Mouse (Mus musculus): Measurements from ENCODE around the gene Dynll1. TPM values are rescaled to one million over a fixed set of nuclear protein-coding genes. Genes with fewer than 3 reads are reported as not detected.
A peak's percentile ranks its signal among the peaks of the same experiment; 100 is the strongest.

The Dynll1 gene
- polyA plus RNA-seq (2012; rRNA removed), result 63.0 and 152 TPM in 2 replicates
- polyA plus RNA-seq (2014; fragmentation: Nextera tagmentation; extraction: Ambion mirVana), result 636 and 642 TPM in 2 replicates

- H3K27me3 ChIP-seq (ENCODE audit: control insufficient read depth, insufficient read depth, low read length), result no peaks in the 10 kb centered on the region
- DNase-seq (ENCODE audit: low read depth in 3 of 3, low spot score in 3 of 3) (peak; percentile 97 to 98 (median 98)), ATAC-seq (ENCODE audit: insufficient read depth) (peak; percentile 95)
- TF ChIP-seq EP300 (IDR thresholded peaks at IDR 0.05; ENCODE audit: low read depth) (peak; percentile 69), CTCF (IDR thresholded peaks at IDR 0.05; ENCODE audit: low read depth) (peak; percentile 20; the same call in 1 of the 2 replicates)
- peaks cover 31% of the 10 kb centered on the region for H3K36me3 ChIP-seq (replicated peaks; ENCODE audit: control insufficient read depth, insufficient read depth, low read depth)
- H3K4me1 ChIP-seq (replicated peaks; ENCODE audit: control insufficient read depth in 2 of 2, insufficient read depth in 2 of 2, low read length in 1 of 2), result peaks cover 24 to 38% of the 10 kb centered on the region in 2 experiments
- H3K4me2 ChIP-seq (ENCODE audit: low read depth), result peak within 1 kb of the TSS; percentile 95
- H3K4me3 ChIP-seq (ENCODE audit: insufficient read depth in 1 of 2, low read depth in 2 of 2, low read length in 2 of 2), result peak within 1 kb of the TSS; percentile 86 to 94
- peak within 1 kb of the TSS; percentile 89 for H3K9ac ChIP-seq (replicated peaks)
- H3K27ac ChIP-seq, result peak within 1 kb of the TSS; percentile 74
- no peaks in the 10 kb centered on the region for H3K9me3 ChIP-seq (ENCODE audit: control insufficient read depth, low read length)
- WGBS (ENCODE audit: insufficient replicate concordance), result under 1% methylated on average over 66 of the region's 66 CpGs
These were observed at the start of gene Dynll1 for GRCm38 (mm10) chr5:115300792-115301614. Gene Dynll1, minus strand, starts transcription at chr5:115300999.

DNA sequence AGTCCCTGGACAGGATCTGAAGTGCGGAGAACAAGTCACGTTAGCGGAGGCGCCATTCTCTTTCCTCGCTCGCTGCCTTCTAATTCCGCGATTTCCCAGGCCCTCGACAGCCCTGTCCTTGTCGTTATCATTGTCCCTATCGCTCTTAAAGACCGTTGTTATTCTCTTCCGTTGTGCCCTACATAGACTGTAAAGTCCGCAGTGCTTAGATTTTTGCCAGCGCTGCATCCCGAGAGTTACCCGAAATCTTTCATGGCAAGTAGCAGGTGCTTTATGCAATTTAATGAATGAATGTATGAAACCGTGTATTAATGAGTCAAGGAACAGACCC lies 48.4 kb upstream of the Dynll1 start:
- H3K36me3 ChIP-seq (replicated peaks; ENCODE audit: control insufficient read depth, insufficient read depth, low read depth), result peaks cover 23% of the 10 kb centered on the region
- peak overlapping the region; percentile 80 for H3K9ac ChIP-seq (replicated peaks)
- H3K4me3 ChIP-seq (ENCODE audit: insufficient read depth in 1 of 2, low read depth in 2 of 2, low read length in 2 of 2), result peak overlapping the region; percentile 82 to 94
- H3K4me1 ChIP-seq (replicated peaks; ENCODE audit: control insufficient read depth in 2 of 2, insufficient read depth in 2 of 2, low read length in 1 of 2), result peaks cover 5 to 11% of the 10 kb centered on the region in 2 experiments
- ATAC-seq (ENCODE audit: insufficient read depth), result peak; percentile 59
- no peaks in the 10 kb centered on the region for H3K9me3 ChIP-seq (ENCODE audit: control insufficient read depth, low read length)
- peak overlapping the region; percentile 41 for H3K27ac ChIP-seq
- H3K4me2 ChIP-seq (ENCODE audit: low read depth), result peak overlapping the region; percentile 86
- WGBS (ENCODE audit: insufficient replicate concordance), result under 1% methylated on average over 18 of the region's 18 CpGs
- no peak for DNase-seq (ENCODE audit: low read depth in 3 of 3, low spot score in 3 of 3)
- no peaks in the 10 kb centered on the region for H3K27me3 ChIP-seq (ENCODE audit: control insufficient read depth, insufficient read depth, low read length)
- no peak for TF ChIP-seq CTCF (IDR thresholded peaks at IDR 0.05; ENCODE audit: low read depth)
- no peak for TF ChIP-seq EP300 (IDR thresholded peaks at IDR 0.05; ENCODE audit: low read depth)

- peaks cover 5 to 11% of the 10 kb centered on the region in 2 experiments for H3K4me1 ChIP-seq (replicated peaks; ENCODE audit: control insufficient read depth in 2 of 2, insufficient read depth in 2 of 2, low read length in 1 of 2)
- DNase-seq (ENCODE audit: low read depth in 3 of 3, low spot score in 3 of 3) (peak; percentile 95 to 97 (median 96)), ATAC-seq (ENCODE audit: insufficient read depth) (peak; percentile 88)
- peak within 1 kb of the TSS; percentile 80 for H3K9ac ChIP-seq (replicated peaks)
- no peaks in the 10 kb centered on the region for H3K27me3 ChIP-seq (ENCODE audit: control insufficient read depth, insufficient read depth, low read length)
- H3K4me3 ChIP-seq (ENCODE audit: insufficient read depth in 1 of 2, low read depth in 2 of 2, low read length in 2 of 2), result peak within 1 kb of the TSS; percentile 82 to 94
- H3K36me3 ChIP-seq (replicated peaks; ENCODE audit: control insufficient read depth, insufficient read depth, low read depth), result peaks cover 28% of the 10 kb centered on the region
- H3K27ac ChIP-seq, result peak within 1 kb of the TSS; percentile 47
- WGBS (ENCODE audit: insufficient replicate concordance), result under 1% methylated on average over 71 of the region's 74 CpGs
- TF ChIP-seq CTCF (IDR thresholded peaks at IDR 0.05; ENCODE audit: low read depth), result peak; percentile 56
- TF ChIP-seq EP300 (IDR thresholded peaks at IDR 0.05; ENCODE audit: low read depth), result no peak
- no peaks in the 10 kb centered on the region for H3K9me3 ChIP-seq (ENCODE audit: control insufficient read depth, low read length)
- peak within 1 kb of the TSS; percentile 86 for H3K4me2 ChIP-seq (ENCODE audit: low read depth)
These were observed 47.9 kb upstream of the Dynll1 start, which contains the start of gene Cox6a1 for GRCm38 (mm10) chr5:115348546-115349224. Gene Cox6a1, minus strand, starts transcription at chr5:115348981.

DNA sequence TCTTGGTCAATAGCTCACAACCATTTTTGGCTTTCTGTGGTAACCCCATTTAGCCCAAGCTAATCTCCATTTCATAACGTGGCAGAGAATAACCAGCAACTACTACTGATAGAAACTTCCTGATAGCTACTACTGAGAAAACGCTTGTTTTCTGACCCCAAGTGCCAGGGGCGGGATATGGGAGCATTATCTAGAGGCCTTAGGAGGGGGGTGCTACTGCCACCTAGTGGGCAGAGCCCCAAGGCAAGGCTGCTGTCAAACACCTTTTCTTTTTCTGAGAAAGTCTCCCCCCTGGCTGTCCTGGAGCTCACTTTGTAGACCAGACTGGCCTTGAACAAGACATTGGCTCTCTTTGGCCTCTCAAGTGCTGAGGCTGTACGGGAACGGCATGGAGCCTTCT lies 46.8 kb upstream of the Dynll1 start:
- Histone ChIP-seq H3K27ac (peak overlapping the region; percentile 61), H3K4me1 (replicated peaks; ENCODE audit: control insufficient read depth in 2 of 2, insufficient read depth in 2 of 2, low read length in 1 of 2) (peaks cover 5 to 13% of the 10 kb centered on the region in 2 experiments), H3K4me3 (ENCODE audit: insufficient read depth in 1 of 2, low read depth in 2 of 2, low read length in 2 of 2) (peak overlapping the region; percentile 73 to 82), H3K9me3 (ENCODE audit: control insufficient read depth, low read length) (no peaks in the 10 kb centered on the region), H3K27me3 (ENCODE audit: control insufficient read depth, insufficient read depth, low read length) (no peaks in the 10 kb centered on the region), H3K36me3 (replicated peaks; ENCODE audit: control insufficient read depth, insufficient read depth, low read depth) (peaks cover 39% of the 10 kb centered on the region), H3K4me2 (ENCODE audit: low read depth) (peak overlapping the region; percentile 79), H3K9ac (replicated peaks) (peak overlapping the region; percentile 70)
- DNase-seq (ENCODE audit: low read depth in 3 of 3, low spot score in 3 of 3), result peak; percentile 81 to 85 (median 85)
- TF ChIP-seq EP300 (IDR thresholded peaks at IDR 0.05; ENCODE audit: low read depth) (no peak), CTCF (IDR thresholded peaks at IDR 0.05; ENCODE audit: low read depth) (peak; percentile 97)
- WGBS (ENCODE audit: insufficient replicate concordance), result 0% methylated on average over 5 of the region's 5 CpGs
- peak; percentile 60 for ATAC-seq (ENCODE audit: insufficient read depth)

Measured in liver, embryonic 14.5 days (tissue).